Mouse (Mus musculus) lung, adult 2 months (tissue): ENCODE measurements around the gene Becn1.

Experiments
- CTCF ChIP-seq: fragments of 200-500 bp; IDR thresholded peaks from 2 replicates; pipeline ENCODE4 v1.5.1; 2011; ENCODE audit warnings: mild to moderate bottlenecking, low read length, control low read depth; ENCODE audit not compliant: insufficient read depth
- POLR2A ChIP-seq: fragments of 200-500 bp; IDR thresholded peaks from 2 replicates; pipeline ENCODE4 v1.6.1; 2011; ENCODE audit warnings: low read depth, mild to moderate bottlenecking, control low read depth, low read length, borderline replicate concordance; ENCODE audit errors: extremely low read depth

- TF ChIP-seq POLR2A (peak; percentile 85), CTCF (no peak)
These were observed 56.0 kb downstream of the Becn1 start, which contains the start of gene Ramp2 for GRCm38 (mm10) chr11:101245855-101246701.
